Mouse (Mus musculus) CH12.LX (cell line): ENCODE data around the gene 1700010B08Rik. TPM values are rescaled to one million over a fixed set of nuclear protein-coding genes. Genes with fewer than 3 reads are reported as not detected.

ENCODE experiments used
- DNase-seq: peaks from one replicate; pipeline ENCODE4 v3.0.0-alpha.2; 2013; ENCODE audit errors: extremely low read depth
- H3K27ac ChIP-seq: 2 replicates; pipeline ENCODE4 v1.5.1; 2012; ENCODE audit warnings: low read depth, mild to moderate bottlenecking, control low read depth, moderate library complexity; ENCODE audit not compliant: insufficient read depth
- H3K27me3 ChIP-seq: replicated peaks from 2 replicates; pipeline ENCODE3; 2012; ENCODE audit warnings: inconsistent platforms
- H3K36me3 ChIP-seq, 2 experiments: replicated peaks in 1 of 2; 2 replicates each; pipeline versions ENCODE3 to v1.6.1; 2012; ENCODE audit warnings: inconsistent platforms in 1 of 2, low read length in 1 of 2, mild to moderate bottlenecking in 1 of 2, mixed read lengths in 1 of 2, moderate library complexity in 1 of 2; ENCODE audit not compliant: control insufficient read depth in 1 of 2, insufficient read depth in 1 of 2
- H3K4me1 ChIP-seq, 2 experiments: 2 replicates each; pipeline ENCODE4 v1.6.1; 2012; ENCODE audit warnings: inconsistent platforms in 1 of 2, moderate library complexity in 1 of 2; ENCODE audit not compliant: insufficient read depth in 2 of 2, control insufficient read depth in 1 of 2
- H3K4me2 ChIP-seq: 2 replicates; pipeline ENCODE4 v1.6.1; 2012; ENCODE audit warnings: low read depth, mild to moderate bottlenecking, control low read depth; ENCODE audit not compliant: poor library complexity, insufficient read depth, severe bottlenecking
- H3K4me3 ChIP-seq, 3 experiments: fragments of 150-350 bp in 1 of 3; sonication (generic) in 1 of 3; replicated peaks in 1 of 3; 2 replicates each; pipeline versions ENCODE3 to v1.5.1; 2011 to 2012; ENCODE audit warnings: low read depth in 2 of 3, low read length in 2 of 3, mild to moderate bottlenecking in 2 of 3, moderate library complexity in 2 of 3, control low read depth in 1 of 3, improper control_type of control experiment in 1 of 3, inconsistent platforms in 1 of 3, mixed read lengths in 1 of 3; ENCODE audit not compliant: poor library complexity in 1 of 3
- H3K79me2 ChIP-seq: replicated peaks from 2 replicates; pipeline ENCODE4 v1.6.1; 2012; ENCODE audit warnings: mild to moderate bottlenecking, moderate library complexity; ENCODE audit not compliant: control insufficient read depth, poor library complexity, insufficient read depth, severe bottlenecking; ENCODE audit errors: extremely low read depth
- H3K9ac ChIP-seq: 2 replicates; pipeline ENCODE4 v1.6.1; 2012; ENCODE audit warnings: low read depth, mild to moderate bottlenecking, control low read depth, moderate library complexity; ENCODE audit not compliant: insufficient read depth
- H3K9me3 ChIP-seq: replicated peaks from 2 replicates; pipeline ENCODE3; 2012; ENCODE audit warnings: low read length, inconsistent platforms, mixed read lengths
- CHD1 ChIP-seq: IDR thresholded peaks from 2 replicates; pipeline ENCODE4 v1.6.1; 2012; ENCODE audit warnings: low read depth, low read length, improper control_type of control experiment, inconsistent platforms
- CTCF ChIP-seq, 2 experiments: IDR thresholded peaks in 1 of 2; conservative IDR thresholded peaks in 1 of 2; 2 replicates each; pipeline ENCODE4 v1.5.1; 2011 to 2012; ENCODE audit warnings: low read depth in 2 of 2, low read length in 2 of 2, improper control_type of control experiment in 1 of 2, inconsistent platforms in 1 of 2, mild to moderate bottlenecking in 1 of 2, moderate library complexity in 1 of 2
- GABPA ChIP-seq: IDR thresholded peaks from 2 replicates; pipeline ENCODE4 v1.6.1; 2012; ENCODE audit warnings: low read depth, low read length, improper control_type of control experiment, inconsistent platforms; ENCODE audit not compliant: insufficient replicate concordance
- HCFC1 ChIP-seq: IDR thresholded peaks from 2 replicates; pipeline ENCODE4 v1.6.1; 2012; ENCODE audit warnings: low read depth, mild to moderate bottlenecking, inconsistent platforms, low read length, improper control_type of control experiment
- JUND ChIP-seq: conservative IDR thresholded peaks from 2 replicates; pipeline ENCODE4 v1.6.1; 2011; ENCODE audit warnings: low read depth, low read length, improper control_type of control experiment
- MAFK ChIP-seq: IDR thresholded peaks from 2 replicates; pipeline ENCODE4 v1.6.1; 2011; ENCODE audit warnings: low read length, improper control_type of control experiment; ENCODE audit not compliant: insufficient replicate concordance
- MAX ChIP-seq: IDR thresholded peaks from 2 replicates; pipeline ENCODE4 v1.6.1; 2011; ENCODE audit warnings: low read length, improper control_type of control experiment
- MAZ ChIP-seq: IDR thresholded peaks from 2 replicates; pipeline ENCODE4 v1.6.1; 2012; ENCODE audit warnings: low read depth, mild to moderate bottlenecking, inconsistent platforms, low read length, improper control_type of control experiment, moderate library complexity
- NELFE ChIP-seq: IDR thresholded peaks from 2 replicates; pipeline ENCODE4 v1.6.1; 2011; ENCODE audit warnings: low read depth, low read length, improper control_type of control experiment
- PAX5 ChIP-seq: IDR thresholded peaks from 2 replicates; pipeline ENCODE4 v1.6.1; 2012; ENCODE audit warnings: low read length, inconsistent platforms, mixed read lengths
- POLR2A ChIP-seq: IDR thresholded peaks from 2 replicates; pipeline ENCODE4 v1.6.1; 2011; ENCODE audit warnings: low read depth, mild to moderate bottlenecking, improper control_type of control experiment, low read length
- POLR2AphosphoS2 ChIP-seq: IDR thresholded peaks from 2 replicates; pipeline ENCODE4 v1.6.1; 2011; ENCODE audit warnings: low read depth, low read length, improper control_type of control experiment
- RCOR1 ChIP-seq: conservative IDR thresholded peaks from 2 replicates; pipeline ENCODE4 v1.6.1; 2012; ENCODE audit warnings: low read depth, mild to moderate bottlenecking, inconsistent platforms, low read length, improper control_type of control experiment
- SIN3A ChIP-seq: IDR thresholded peaks from 2 replicates; pipeline ENCODE4 v1.6.1; 2012; ENCODE audit warnings: low read length, improper control_type of control experiment, inconsistent platforms
- SMC3 ChIP-seq: IDR thresholded peaks from 2 replicates; pipeline ENCODE4 v1.6.1; 2011; ENCODE audit warnings: low read depth, low read length, improper control_type of control experiment
- UBTF ChIP-seq: IDR thresholded peaks from 2 replicates; pipeline ENCODE4 v1.6.1; 2012; ENCODE audit warnings: low read depth, mild to moderate bottlenecking, inconsistent platforms, low read length, improper control_type of control experiment, moderate library complexity
- USF2 ChIP-seq: conservative IDR thresholded peaks from 2 replicates; pipeline ENCODE4 v1.6.1; 2011; ENCODE audit warnings: low read depth, low read length, improper control_type of control experiment
- ZMIZ1 ChIP-seq: IDR thresholded peaks from 2 replicates; pipeline ENCODE4 v1.6.1; 2012; ENCODE audit warnings: low read depth, mild to moderate bottlenecking, inconsistent platforms, low read length, improper control_type of control experiment
- ZNF384 ChIP-seq: IDR thresholded peaks from 2 replicates; pipeline ENCODE4 v1.6.1; 2012; ENCODE audit warnings: low read depth, low read length, improper control_type of control experiment, inconsistent platforms
- dilution Hi-C: fragments of 300-500 bp; cut with MboI; formaldehyde crosslinking; loops from 2 replicates; pipeline ENCODE4 v1.14.3; 2020; ENCODE audit warnings: low sequenced_read_pairs; ENCODE audit not compliant: extremely low pct_unique_long_range_greater_than_20kb, extremely low pct_ligation_motif_present
- in situ Hi-C: fragments of 300-500 bp; cut with MboI; formaldehyde crosslinking; loops from 3 replicates; pipeline ENCODE4 v1.14.3; 2019; ENCODE audit warnings: low sequenced_read_pairs, low pct_ligation_motif_present, low pct_unique_long_range_greater_than_20kb, mixed read lengths
- polyA plus RNA-seq: library from polyadenylated mRNA; unstranded; fragments of >175 nt; gene quantifications from 2 replicates; pipeline ENCODE4 v1.2.1, GENCODE M21; 2012; ENCODE audit warnings: low read depth; ENCODE audit not compliant: insufficient read length
- total RNA-seq, 2 experiments: library from RNA; depleted of rRNA; stranded (reverse); fragments of 300-350 nt in 1 of 2; fragments of >200 nt in 1 of 2; gene quantifications; 2 replicates each; pipeline ENCODE4 v1.2.3; 2012 to 2014

Gene 1700010B08Rik
- total and polyA plus RNA-seq, 3 experiments: not detected

- H3K27me3 ChIP-seq: no peaks in the 10 kb centered on the region
- TF ChIP-seq MAFK: no peak
- no peak for TF ChIP-seq UBTF
- no peak for TF ChIP-seq SIN3A
- no peak for TF ChIP-seq USF2
- TF ChIP-seq CTCF (conservative IDR thresholded peaks at IDR 0.05 in 1 of 2, IDR thresholded peaks at IDR 0.05 in 1 of 2; ENCODE audit: low read depth in 2 of 2, low read length in 2 of 2): no peak
- TF ChIP-seq ZMIZ1: no peak
- no peak for TF ChIP-seq RCOR1
- TF ChIP-seq PAX5: no peak
- TF ChIP-seq SMC3: no peak
- no peak for TF ChIP-seq MAZ
- no peak for TF ChIP-seq CHD1
- no peak for TF ChIP-seq POLR2A
- TF ChIP-seq GABPA: no peak
- TF ChIP-seq MAX: no peak
- TF ChIP-seq HCFC1: no peak
- no peak for TF ChIP-seq ZNF384
- TF ChIP-seq NELFE: no peak
- no peak for TF ChIP-seq POLR2AphosphoS2
- no peak overlapping the region for H3K9ac ChIP-seq
- H3K79me2 ChIP-seq: no peaks in the 10 kb centered on the region
- H3K4me2 ChIP-seq: no peak overlapping the region
- H3K9me3 ChIP-seq: no peaks in the 10 kb centered on the region
- peak overlapping the region; percentile 38; the same call in 1 of the 2 replicates for H3K27ac ChIP-seq
- H3K4me3 ChIP-seq: no peak overlapping the region
- H3K4me1 ChIP-seq: peaks cover 0 to 4% of the 10 kb centered on the region in 2 experiments; a peak in 1 of 4 replicates
- in situ Hi-C loops: no loop called here
- H3K36me3 ChIP-seq: peaks cover 37 to 92% of the 10 kb centered on the region in 2 experiments
- DNase-seq: no peak
- dilution Hi-C loops: no loop called here
Measured at GRCm38 (mm10) chr2:173689835-173690234, 29.4 kb upstream of the 1700010B08Rik start.

GRCm38 (mm10) chr2:173691748-173692147, 27.5 kb upstream of the 1700010B08Rik start:
- no peak overlapping the region for H3K27ac ChIP-seq
- H3K4me1 ChIP-seq: peaks cover 0 to 4% of the 10 kb centered on the region in 2 experiments; a peak in 1 of 4 replicates
- dilution Hi-C loops (no loop called here), in situ Hi-C loops (no loop called here)
- H3K4me2 ChIP-seq: no peak overlapping the region
- H3K4me3 ChIP-seq: no peak overlapping the region
- no peaks in the 10 kb centered on the region for H3K9me3 ChIP-seq
- DNase-seq: no peak
- no peaks in the 10 kb centered on the region for H3K27me3 ChIP-seq
- H3K9ac ChIP-seq: no peak overlapping the region
- TF ChIP-seq SMC3: no peak
- TF ChIP-seq JUND: no peak
- no peak for TF ChIP-seq CHD1
- peaks cover 46 to 94% of the 10 kb centered on the region in 2 experiments for H3K36me3 ChIP-seq
- no peaks in the 10 kb centered on the region for H3K79me2 ChIP-seq
